Mouse (Mus musculus) inflammation-experienced regulatory T-cells, adult 6 months (primary cell): Measurements from ENCODE around the gene Crispld2. TPM values are rescaled to one million over a fixed set of nuclear protein-coding genes. Genes with fewer than 3 reads are reported as not detected.

Experiments used
- ATAC-seq: one replicate; pipeline ENCODE4 v1.8.0; 2017
- polyA plus RNA-seq, 3 experiments: library from polyadenylated mRNA; unstranded; fragments of 100-300 nt; shearing (Covaris generic); gene quantifications; one replicate each; pipeline ENCODE4 v1.2.1; 2017

The Crispld2 gene
- polyA plus RNA-seq, 3 experiments from 2014 or later, result 0.34 TPM; not detected in 2

- no peak for ATAC-seq
Observed at GRCm38 (mm10) chr8:120072827-120073226, 80.6 kb downstream of the Crispld2 start.

- no peak for ATAC-seq
Observed at GRCm38 (mm10) chr8:120074516-120074915, 82.3 kb downstream of the Crispld2 start.

- no peak for ATAC-seq
Observed at GRCm38 (mm10) chr8:120075347-120075746, 83.1 kb downstream of the Crispld2 start.

GRCm38 (mm10) chr8:120078080-120078479 is 85.8 kb downstream of the Crispld2 start:
- peak; percentile 74 for ATAC-seq

- no peak for ATAC-seq
Observed at GRCm38 (mm10) chr8:120079361-120079760, 87.1 kb downstream of the Crispld2 start.

GRCm38 (mm10) chr8:120083261-120083660 is 91.0 kb downstream of the Crispld2 start:
- ATAC-seq, result no peak

GRCm38 (mm10) chr8:120084783-120085182 is 92.5 kb downstream of the Crispld2 start:
- no peak for ATAC-seq

- no peak for ATAC-seq
Observed at GRCm38 (mm10) chr8:120089511-120089910, 97.3 kb downstream of the Crispld2 start.

GRCm38 (mm10) chr8:120091032-120091431 is 98.8 kb downstream of the Crispld2 start:
- no peak for ATAC-seq

GRCm38 (mm10) chr8:120093103-120093502 is 100.9 kb downstream of the Crispld2 start:
- no peak for ATAC-seq

- ATAC-seq, result no peak
Observed at GRCm38 (mm10) chr8:120094801-120095200, 102.6 kb downstream of the Crispld2 start.

GRCm38 (mm10) chr8:120096486-120096885 is 104.2 kb downstream of the Crispld2 start:
- ATAC-seq, result no peak

- ATAC-seq, result peak; percentile 2
Observed at GRCm38 (mm10) chr8:120100388-120101067, 108.3 kb downstream of the Crispld2 start.

- peak; percentile 81 for ATAC-seq
Observed at GRCm38 (mm10) chr8:120101068-120101972, 109.1 kb downstream of the Crispld2 start, which contains the start of gene Zdhhc7. Gene Zdhhc7 (minus strand): TSS chr8:120101482.

Other genes with a start within 250 kb of the Crispld2 start
- gene Tldc1, start 214.0 kb upstream of the Crispld2 start, polyA plus RNA-seq, result 1 to 10 TPM; 6.1 to 7.4 (median 7.0) TPM
- gene Cotl1, start 151.9 kb upstream of the Crispld2 start, polyA plus RNA-seq, result 100 to 1,000 TPM; 181 to 242 (median 218) TPM
- gene Klhl36, start 130.2 kb upstream of the Crispld2 start, polyA plus RNA-seq, result 1 to 10 TPM; 6.8 to 8.0 (median 7.1) TPM
- 10 to 100 TPM; 37.4 to 55.0 (median 43.9) TPM for gene Usp10, start 82.1 kb upstream of the Crispld2 start, polyA plus RNA-seq
- 10 to 100 TPM; 10.8 to 14.1 (median 11.8) TPM for gene Gm20388, start 81.6 kb upstream of the Crispld2 start, polyA plus RNA-seq
- 1 to 10 TPM; 5.3 to 6.6 (median 6.2) TPM for gene Zdhhc7, start 109.0 kb downstream of the Crispld2 start, polyA plus RNA-seq
- gene 6430548M08Rik, start 121.7 kb downstream of the Crispld2 start, polyA plus RNA-seq, result under 1 TPM in 1 of 3 experiments, not detected in 2; 0.64 TPM
- not detected for gene Fam92b, start 185.0 kb downstream of the Crispld2 start, polyA plus RNA-seq
- gene Gse1, start 236.0 kb downstream of the Crispld2 start, polyA plus RNA-seq, result 1 to 10 TPM; 2.0 to 4.0 (median 3.2) TPM